Mouse (Mus musculus) heart, adult 2 months (tissue): ENCODE measurements around the gene Clspn.

Source experiments
- CTCF ChIP-seq: fragments of 200-600 bp; IDR thresholded peaks from 2 replicates; pipeline ENCODE4 v1.8.1; 2022; ENCODE audit warnings: antibody characterized with exemption, mild to moderate bottlenecking, moderate library complexity
- EP300 ChIP-seq: fragments of 200-500 bp; IDR thresholded peaks from 2 replicates; pipeline ENCODE4 v1.6.1; 2011; ENCODE audit warnings: low read depth, low read length, control low read depth; ENCODE audit not compliant: insufficient read depth

- no peak for TF ChIP-seq CTCF
- no peak for TF ChIP-seq EP300
These were observed 29.9 kb upstream of the Clspn start for GRCm38 (mm10) chr4:126526828-126527227.
